Mouse (Mus musculus): ENCODE results near the gene Zfand2a. TPM values are rescaled to one million over a fixed set of nuclear protein-coding genes. Genes with fewer than 3 reads are reported as not detected.

Zfand2a gene
- total RNA-seq (2015; ENCODE audit: low replicate concordance) (2.3 and 2.9 TPM in 2 replicates), total RNA-seq (2017; ENCODE audit: low replicate concordance) (3.4 and 5.4 TPM in 2 replicates)

GRCm38 (mm10) chr5:139484185-139484814 is at the start of gene Zfand2a:
Zfand2a (minus strand) TSS chr5:139484549.
- peak; percentile 96 for ATAC-seq (replicated peaks; ENCODE audit: low FRiP score, poor library complexity, severe bottlenecking)

- ATAC-seq (replicated peaks; ENCODE audit: low FRiP score, poor library complexity, severe bottlenecking), result no peak
Measured at GRCm38 (mm10) chr5:139528851-139529250, 44.5 kb upstream of the Zfand2a start.

- no peak for ATAC-seq (replicated peaks; ENCODE audit: low FRiP score, poor library complexity, severe bottlenecking)
Measured at GRCm38 (mm10) chr5:139521987-139522386, 37.6 kb upstream of the Zfand2a start.

- no peak for ATAC-seq (replicated peaks; ENCODE audit: low FRiP score, poor library complexity, severe bottlenecking)
Measured at GRCm38 (mm10) chr5:139520069-139520834, 35.9 kb upstream of the Zfand2a start.

GRCm38 (mm10) chr5:139516281-139516680 is 31.9 kb upstream of the Zfand2a start:
- no peak for ATAC-seq (replicated peaks; ENCODE audit: low FRiP score, poor library complexity, severe bottlenecking)

GRCm38 (mm10) chr5:139512201-139512600 is 27.9 kb upstream of the Zfand2a start:
- ATAC-seq (replicated peaks; ENCODE audit: low FRiP score, poor library complexity, severe bottlenecking), result no peak

- no peak for ATAC-seq (replicated peaks; ENCODE audit: low FRiP score, poor library complexity, severe bottlenecking)
Measured at GRCm38 (mm10) chr5:139510682-139511366, 26.5 kb upstream of the Zfand2a start.

GRCm38 (mm10) chr5:139506207-139506606 is 21.9 kb upstream of the Zfand2a start:
- ATAC-seq (replicated peaks; ENCODE audit: low FRiP score, poor library complexity, severe bottlenecking), result no peak

- peak; percentile 81 for ATAC-seq (replicated peaks; ENCODE audit: low FRiP score, poor library complexity, severe bottlenecking)
Measured at GRCm38 (mm10) chr5:139505073-139505606, 20.8 kb upstream of the Zfand2a start.

GRCm38 (mm10) chr5:139502281-139502680 is 17.9 kb upstream of the Zfand2a start:
- no peak for ATAC-seq (replicated peaks; ENCODE audit: low FRiP score, poor library complexity, severe bottlenecking)

- ATAC-seq (replicated peaks; ENCODE audit: low FRiP score, poor library complexity, severe bottlenecking), result no peak
Measured at GRCm38 (mm10) chr5:139498791-139499190, 14.4 kb upstream of the Zfand2a start.

- ATAC-seq (replicated peaks; ENCODE audit: low FRiP score, poor library complexity, severe bottlenecking), result no peak
Measured at GRCm38 (mm10) chr5:139496939-139497338, 12.6 kb upstream of the Zfand2a start.

- no peak for ATAC-seq (replicated peaks; ENCODE audit: low FRiP score, poor library complexity, severe bottlenecking)
Measured at GRCm38 (mm10) chr5:139495019-139495669, 10.8 kb upstream of the Zfand2a start.

GRCm38 (mm10) chr5:139493690-139494089 is 9.3 kb upstream of the Zfand2a start:
- ATAC-seq (replicated peaks; ENCODE audit: low FRiP score, poor library complexity, severe bottlenecking), result no peak

GRCm38 (mm10) chr5:139491348-139491747 is 7.0 kb upstream of the Zfand2a start:
- no peak for ATAC-seq (replicated peaks; ENCODE audit: low FRiP score, poor library complexity, severe bottlenecking)

- ATAC-seq (replicated peaks; ENCODE audit: low FRiP score, poor library complexity, severe bottlenecking), result no peak
Measured at GRCm38 (mm10) chr5:139490131-139490530, 5.8 kb upstream of the Zfand2a start.

- no peak for ATAC-seq (replicated peaks; ENCODE audit: low FRiP score, poor library complexity, severe bottlenecking)
Measured at GRCm38 (mm10) chr5:139483171-139483848, 1.0 kb downstream of the Zfand2a start.

- ATAC-seq (replicated peaks; ENCODE audit: low FRiP score, poor library complexity, severe bottlenecking), result no peak
Measured at GRCm38 (mm10) chr5:139480406-139480805, 3.9 kb downstream of the Zfand2a start.

GRCm38 (mm10) chr5:139479088-139479487 is 5.3 kb downstream of the Zfand2a start:
- no peak for ATAC-seq (replicated peaks; ENCODE audit: low FRiP score, poor library complexity, severe bottlenecking)
